ENCODE assay signal across 33 mouse cellular contexts in the genomic region with DNA sequence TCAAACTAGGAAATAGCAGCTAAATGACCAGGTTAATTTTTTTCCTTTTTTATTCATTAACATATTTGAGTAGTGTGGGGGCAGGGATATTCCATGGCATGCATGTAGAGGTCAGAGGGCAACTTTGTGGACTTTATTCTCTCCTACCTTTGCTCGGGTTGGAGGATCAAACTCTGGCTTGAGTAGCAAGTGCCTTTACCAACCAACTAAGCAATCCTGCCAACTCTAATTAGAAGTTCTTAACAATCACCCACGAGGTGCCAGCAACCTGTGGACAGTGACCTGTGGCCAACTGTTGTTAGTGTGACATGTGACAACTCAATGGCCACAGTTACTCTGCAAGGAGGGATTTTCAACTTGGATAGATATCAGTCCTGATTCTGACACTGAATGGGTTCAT. TPM values are rescaled to one million over a fixed set of nuclear protein-coding genes. Genes with fewer than 3 reads are reported as not detected.
DNase-seq lines count a peak whose midpoint lies in the region; ATAC-seq and TF ChIP-seq lines count a peak whose summit lies in the region.
"Had no signal": no experiment of that assay in that cellular context is flagged by ENCODE, and none has a peak within 500 bp of the region (broad histone marks: within the 10 kb centered on the region; RNA-seq: fewer than 3 reads in every experiment).

No protein-coding gene starts in this region.

- no peaks in the 10 kb centered on the region; the same call in 1 of the 2 replicates for H3K79me2 ChIP-seq in heart, adult 2 months (replicated peaks; ENCODE audit: control insufficient read depth, insufficient read depth, low read length)

- H3K4me1 ChIP-seq in heart, adult 2 months (ENCODE audit: control insufficient read depth, insufficient read depth, low read length): peaks cover 10% of the 10 kb centered on the region
- peaks cover 15% of the 10 kb centered on the region for H3K4me1 ChIP-seq in kidney, adult 2 months (ENCODE audit: control insufficient read depth, insufficient read depth, low read length)
- H3K4me1 ChIP-seq in kidney, embryonic 16.5 days (ENCODE audit: insufficient read depth, low read length): 0 out of 2 replicates have a peak, but pooled peaks cover 12% of the 10 kb centered on the region
- peaks cover 12% of the 10 kb centered on the region for H3K4me1 ChIP-seq in hindbrain, embryonic 10.5 days (replicated peaks)
- H3K4me1 ChIP-seq: lung, embryonic 15.5 days; stomach, embryonic 15.5 days had no signal

- H3K4me2 ChIP-seq in kidney, embryonic 16.5 days (replicated peaks; ENCODE audit: low read depth, low read length): no peak overlapping the region
- H3K4me2 ChIP-seq: heart, embryonic 15.5 days; hindbrain, embryonic 14.5 days; liver, embryonic 15.5 days; lung, embryonic 15.5 days; midbrain, embryonic 11.5 days; neural tube, embryonic 13.5 days; stomach, embryonic 15.5 days had no signal

- peak overlapping the region; percentile 73 for H3K27ac ChIP-seq in heart, adult 2 months
- H3K27ac ChIP-seq in kidney, adult 2 months (ENCODE audit: insufficient read depth, low read depth, low read length): peak overlapping the region; percentile 80
- no peak overlapping the region for H3K27ac ChIP-seq in kidney, embryonic 16.5 days (ENCODE audit: low read length)
- H3K27ac ChIP-seq in hindbrain, embryonic 10.5 days: no peak overlapping the region
- H3K27ac ChIP-seq: gastrocnemius, adult 2 months; heart, embryonic 10.5 days; hindbrain, embryonic 14.5 days; liver, embryonic 15.5 days; lung, embryonic 15.5 days; neural tube, embryonic 13.5 days; stomach, embryonic 15.5 days had no signal

- ATAC-seq in kidney, embryonic 16.5 days (ENCODE audit: low FRiP score, low TSS enrichment): no peak
- ATAC-seq: activated CD4-positive, CD25-positive, alpha-beta regulatory T cell, adult 4 months; forebrain, embryonic 16.5 days; midbrain, embryonic 16.5 days had no signal

- H3K36me3 ChIP-seq in heart, adult 2 months (ENCODE audit: control insufficient read depth, insufficient read depth, low read length): no peaks in the 10 kb centered on the region
- no peaks in the 10 kb centered on the region for H3K36me3 ChIP-seq in kidney, adult 2 months (ENCODE audit: control insufficient read depth, insufficient read depth, low read length)
- H3K36me3 ChIP-seq in kidney, embryonic 16.5 days (ENCODE audit: insufficient read depth, low read length): no peaks in the 10 kb centered on the region
- H3K36me3 ChIP-seq in hindbrain, embryonic 10.5 days: no peaks in the 10 kb centered on the region
- H3K36me3 ChIP-seq: heart, embryonic 10.5 days; heart, embryonic 15.5 days; liver, embryonic 15.5 days; lung, embryonic 15.5 days; neural tube, embryonic 13.5 days; stomach, embryonic 15.5 days had no signal

- DNase-seq in heart, adult 2 months: no peak
- DNase-seq in heart, adult 9 months (ENCODE audit: low spot score in 2 of 2): no peak
- peak; percentile 92 for DNase-seq in kidney, adult 2 months
- peak; percentile 63 for DNase-seq in kidney, postnatal 14 days
- no peak for DNase-seq in spleen, postnatal 36 days (ENCODE audit: low spot score in 2 of 2)
- DNase-seq in hindbrain, embryonic 10.5 days (ENCODE audit: low spot score): no peak
- DNase-seq: adrenal gland, adult 2 months; cerebellum, adult 2 months; cerebellum, postnatal 14 days; gastrocnemius, adult 2 months; gastrocnemius, postnatal 36 days; heart, postnatal 36 days; layer of hippocampus, postnatal 36 days; left cerebral cortex, postnatal 4 days; lung, postnatal 36 days; right cerebral cortex, postnatal 4 days had no signal

- no peak for TF ChIP-seq EP300 in heart, adult 2 months (IDR thresholded peaks at IDR 0.05; ENCODE audit: insufficient read depth, low read depth, low read length)

- no peak for TF ChIP-seq CTCF in heart, adult 2 months (IDR thresholded peaks at IDR 0.05)
- no peak for TF ChIP-seq CTCF in kidney, adult 2 months (conservative IDR thresholded peaks at IDR 0.05; ENCODE audit: insufficient read depth, insufficient read length, low read depth, low read length)

- intact Hi-C loops in heart, adult 2 months (cut with DNase I): no loop called here

- WGBS in heart, adult 2 months: 54% methylated on average over 2 of the region's 2 CpGs
- WGBS in kidney, adult 2 months: 33% methylated on average over 2 of the region's 2 CpGs
- WGBS in kidney, embryonic 16.5 days: 54% methylated on average over 2 of the region's 2 CpGs
- WGBS in hindbrain, embryonic 10.5 days: 77% methylated on average over 2 of the region's 2 CpGs

- H3K4me3 ChIP-seq in heart, adult 2 months: no peak overlapping the region
- no peak overlapping the region for H3K4me3 ChIP-seq in kidney, adult 2 months (ENCODE audit: insufficient read depth, low read depth, low read length)
- H3K4me3 ChIP-seq in kidney, embryonic 16.5 days (ENCODE audit: low read length): no peak overlapping the region
- no peak overlapping the region for H3K4me3 ChIP-seq in hindbrain, embryonic 10.5 days
- H3K4me3 ChIP-seq: erythroblast, embryonic 14.5 days; gastrocnemius, adult 2 months; heart, embryonic 10.5 days; heart, embryonic 15.5 days; liver, embryonic 15.5 days; lung, embryonic 15.5 days; myocyte; neural tube, embryonic 13.5 days; stomach, embryonic 15.5 days had no signal

- no peaks in the 10 kb centered on the region for H3K27me3 ChIP-seq in heart, adult 2 months (ENCODE audit: control insufficient read depth, insufficient read depth, low read length)
- no peaks in the 10 kb centered on the region for H3K27me3 ChIP-seq in kidney, adult 2 months (replicated peaks; ENCODE audit: control insufficient read depth, insufficient read depth, low read length)
- H3K27me3 ChIP-seq in kidney, embryonic 16.5 days (ENCODE audit: insufficient read depth, low read length): no peaks in the 10 kb centered on the region
- H3K27me3 ChIP-seq in hindbrain, embryonic 10.5 days (ENCODE audit: insufficient read depth, poor library complexity, severe bottlenecking): no peaks in the 10 kb centered on the region
- H3K27me3 ChIP-seq: heart, embryonic 15.5 days; liver, embryonic 15.5 days; lung, embryonic 15.5 days; neural tube, embryonic 13.5 days; stomach, embryonic 15.5 days had no signal

- no peaks in the 10 kb centered on the region for H3K9me3 ChIP-seq in kidney, embryonic 16.5 days (ENCODE audit: low read length)
- H3K9me3 ChIP-seq in hindbrain, embryonic 10.5 days: no peaks in the 10 kb centered on the region
- H3K9me3 ChIP-seq: heart, embryonic 10.5 days; heart, embryonic 15.5 days; liver, embryonic 15.5 days; lung, embryonic 15.5 days; neural tube, embryonic 13.5 days; stomach, embryonic 15.5 days had no signal

- TF ChIP-seq POLR2A in heart, adult 2 months (IDR thresholded peaks at IDR 0.05; ENCODE audit: insufficient read depth, low read depth, low read length): no peak
- TF ChIP-seq POLR2A in kidney, adult 2 months (IDR thresholded peaks at IDR 0.05; ENCODE audit: low read depth, low read length): no peak

- no peak overlapping the region for H3K9ac ChIP-seq in heart, adult 2 months (ENCODE audit: low read depth, low read length)
- no peak overlapping the region for H3K9ac ChIP-seq in kidney, embryonic 16.5 days (replicated peaks; ENCODE audit: low read length)
- H3K9ac ChIP-seq: heart, embryonic 15.5 days; hindbrain, embryonic 14.5 days; liver, embryonic 15.5 days; lung, embryonic 15.5 days; neural tube, embryonic 13.5 days; stomach, embryonic 15.5 days had no signal

RNA-seq across cellular contexts. Expression of a gene that starts 24.0 kb away (rescaled TPM):
- 100 to 1,000 TPM; 177 to 190 TPM for total RNA-seq in heart, adult 2 months (2021)
- 154 and 215 TPM in 2 replicates for polyA plus RNA-seq in heart, adult 2 months (2012; rRNA removed)
- 104 and 109 TPM in 2 replicates for polyA plus RNA-seq in kidney, adult 2 months (2012; rRNA removed)
- polyA plus RNA-seq in kidney, embryonic 16.5 days (2015; fragmentation: Nextera tagmentation; extraction: Ambion mirVana): 27.0 and 28.1 TPM in 2 replicates
- polyA plus RNA-seq in hindbrain, embryonic 10.5 days (2016; fragmentation: Nextera tagmentation; extraction: Ambion mirVana): 43.4 and 53.4 TPM in 2 replicates

RNA-seq across cellular contexts. Expression of a gene that starts 52.3 kb away (rescaled TPM):
- not detected for total RNA-seq in heart, adult 2 months (2021)
- polyA plus RNA-seq in heart, adult 2 months (2012; rRNA removed): 0.08 TPM in 1 of 2 replicates, not detected in the other
- 884 and 1,011 TPM in 2 replicates for polyA plus RNA-seq in kidney, adult 2 months (2012; rRNA removed)
- polyA plus RNA-seq in kidney, embryonic 16.5 days (2015; fragmentation: Nextera tagmentation; extraction: Ambion mirVana): 2.1 and 2.3 TPM in 2 replicates
- polyA plus RNA-seq in hindbrain, embryonic 10.5 days (2016; fragmentation: Nextera tagmentation; extraction: Ambion mirVana): 0.34 TPM in 1 of 2 replicates, not detected in the other
- total RNA-seq: gastrocnemius, adult 2 months; gastrocnemius, postnatal 36 days; heart, postnatal 36 days; layer of hippocampus, postnatal 36 days; left cerebral cortex, postnatal 4 days had no signal
- polyA plus RNA-seq: C2C12; erythroblast, embryonic 14.5 days; forebrain, embryonic 11.5 days; heart, embryonic 15.5 days; limb, embryonic 14.5 days; lung, embryonic 15.5 days had no signal

Comparison
In these comparisons a context has a peak if more than half of its experiments do, and no peak if none do; other contexts are left out.
1. H3K27ac ChIP-seq: peak in heart, adult 2 months (single experiment) and kidney, adult 2 months (single experiment); none in kidney, embryonic 16.5 days (single experiment) and hindbrain, embryonic 10.5 days (single experiment).
2. RNA of a gene that starts 52.3 kb away (polyA plus RNA-seq): 884 to 1,011 TPM in kidney, adult 2 months; 2.1 to 2.3 TPM in kidney, embryonic 16.5 days, 0.34 TPM in hindbrain, embryonic 10.5 days and 0.08 TPM in heart, adult 2 months; every median in the first group is over 100 times any median in the second.
3. DNase-seq: peak in kidney, adult 2 months (single experiment) and kidney, postnatal 14 days (single experiment); none in heart, adult 2 months (0 of 2), heart, adult 9 months (0 of 2), spleen, postnatal 36 days (0 of 2) and hindbrain, embryonic 10.5 days (single experiment).